Mouse (Mus musculus): Measurements from ENCODE around the gene Olfr381. TPM values are rescaled to one million over a fixed set of nuclear protein-coding genes. Genes with fewer than 3 reads are reported as not detected.

Olfr381 gene
- polyA plus RNA-seq (2017; shearing (Covaris generic)), result not detected

GRCm38 (mm10) chr11:73491503-73491902 lies at the start of gene Olfr381:
Gene Olfr381, minus strand, starts transcription at chr11:73491603.

GRCm38 (mm10) chr11:73517097-73517496 lies 25.7 kb upstream of the Olfr381 start, which contains the start of gene Olfr382:
Gene Olfr382, minus strand, starts transcription at chr11:73517197.

GRCm38 (mm10) chr11:73457408-73457807 lies 34.0 kb downstream of the Olfr381 start, which contains the start of gene Olfr380:
Gene Olfr380, minus strand, starts transcription at chr11:73457508.

Other genes starting within 250 kb of the Olfr381 start
- not detected for gene Trpv3, start 224.2 kb downstream of the Olfr381 start, polyA plus RNA-seq (2017; shearing (Covaris generic))
- 0.41 TPM for gene Aspa, start 162.0 kb downstream of the Olfr381 start, polyA plus RNA-seq (2017; shearing (Covaris generic))
- not detected for gene Gm49340, start 161.9 kb downstream of the Olfr381 start, polyA plus RNA-seq (2017; shearing (Covaris generic))
- gene Spata22, start 161.9 kb downstream of the Olfr381 start, polyA plus RNA-seq (2017; shearing (Covaris generic)), result not detected
- gene Olfr20, start 140.8 kb downstream of the Olfr381 start, polyA plus RNA-seq (2017; shearing (Covaris generic)), result not detected
- not detected for gene Olfr376, start 120.4 kb downstream of the Olfr381 start, polyA plus RNA-seq (2017; shearing (Covaris generic))
- not detected for gene Olfr1, start 92.0 kb downstream of the Olfr381 start, polyA plus RNA-seq (2017; shearing (Covaris generic))
- gene Olfr378, start 63.1 kb downstream of the Olfr381 start, polyA plus RNA-seq (2017; shearing (Covaris generic)), result not detected
- not detected for gene Olfr380, start 34.1 kb downstream of the Olfr381 start, polyA plus RNA-seq (2017; shearing (Covaris generic))
- gene Olfr382, start 25.6 kb upstream of the Olfr381 start, polyA plus RNA-seq (2017; shearing (Covaris generic)), result not detected
- not detected for gene Olfr385, start 101.4 kb upstream of the Olfr381 start, polyA plus RNA-seq (2017; shearing (Covaris generic))
- not detected for gene Olfr384, start 107.0 kb upstream of the Olfr381 start, polyA plus RNA-seq (2017; shearing (Covaris generic))
- gene Zfp735, start 197.2 kb upstream of the Olfr381 start, polyA plus RNA-seq (2017; shearing (Covaris generic)), result not detected

Measured in effector memory CD4-positive, alpha-beta T cell, adult 5 months (primary cell).